Mouse (Mus musculus) left cerebral cortex, adult 8-10 months (tissue): ENCODE results near the gene Lims1. TPM values are rescaled to one million over a fixed set of nuclear protein-coding genes. Genes with fewer than 3 reads are reported as not detected.

Source experiments
- DNase-seq, 2 experiments: peaks; one replicate each; pipeline ENCODE4 v3.0.0; 2022; ENCODE audit warnings: low spot score in 2 of 2
- total RNA-seq, 4 experiments: library from RNA; stranded (reverse); gene quantifications; 2 replicates each; pipeline ENCODE4 v1.2.4; 2022

Lims1 gene
- total RNA-seq, 4 experiments from 2014 or later = 20.2 to 24.4 (median 23.5) TPM

GRCm38 (mm10) chr10:58343552-58343951 lies 20.3 kb downstream of the Lims1 start:
- no peak for DNase-seq

GRCm38 (mm10) chr10:58350600-58350999 lies 27.3 kb downstream of the Lims1 start:
- DNase-seq = no peak

DNA sequence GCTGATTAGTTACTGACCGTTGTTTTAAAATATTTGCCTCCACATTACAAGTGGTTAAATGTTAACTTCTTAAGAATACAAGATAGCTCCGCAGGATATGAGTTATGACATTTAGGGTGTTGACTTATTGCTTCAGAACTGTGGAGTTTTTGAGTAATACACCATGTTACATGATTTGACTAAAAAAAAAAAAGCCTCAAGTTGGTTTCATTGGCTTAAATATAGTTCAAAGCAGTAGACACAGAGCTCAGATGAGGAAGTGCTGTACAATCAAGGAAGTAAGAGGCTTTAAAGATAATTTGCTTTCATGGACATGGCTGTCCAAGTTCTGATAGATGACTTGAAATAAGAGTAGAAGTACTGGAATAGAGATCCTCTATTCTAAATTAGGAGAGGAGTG lies 28.4 kb downstream of the Lims1 start:
- no peak for DNase-seq

DNA sequence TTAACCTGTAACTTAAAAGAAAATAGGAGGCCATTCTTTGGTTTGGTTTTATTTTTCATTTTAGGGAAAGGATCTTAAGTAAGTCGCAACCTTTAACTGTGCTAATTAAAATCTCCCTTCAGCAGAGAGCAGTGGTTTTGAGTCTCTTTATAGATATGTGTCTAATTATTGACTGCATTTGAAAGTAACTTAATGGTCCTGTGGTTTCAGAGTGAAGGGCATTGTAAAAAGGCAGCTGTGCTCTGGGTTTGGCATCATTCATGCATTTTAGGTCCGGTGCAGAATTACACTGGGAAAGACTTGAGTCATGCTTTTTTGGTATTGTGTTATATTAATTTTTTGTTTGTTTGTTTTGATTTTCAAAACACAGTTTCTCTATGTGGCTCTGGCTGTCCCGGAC lies 29.1 kb downstream of the Lims1 start:
- no peak for DNase-seq

- no peak for DNase-seq
These were observed 31.3 kb downstream of the Lims1 start for GRCm38 (mm10) chr10:58354561-58354960.

DNA sequence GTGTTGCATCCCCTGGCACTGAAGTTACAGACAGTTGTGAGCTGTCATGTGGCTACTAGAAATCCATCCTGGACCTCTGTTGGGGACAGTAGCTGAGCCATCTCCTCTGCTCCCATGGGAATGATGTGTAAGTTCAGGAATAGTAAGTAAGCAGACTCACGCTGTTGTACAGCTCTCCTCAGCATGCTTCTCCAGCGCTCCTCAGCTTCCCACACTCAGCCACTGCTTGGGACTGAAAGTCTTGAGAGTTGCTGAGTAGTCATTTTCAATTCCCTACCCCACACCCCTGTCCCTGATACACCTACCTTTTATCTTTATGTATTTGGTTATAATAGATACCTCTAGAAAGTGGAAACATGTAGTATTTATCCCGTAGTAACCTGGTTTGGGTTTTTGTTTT lies 33.2 kb downstream of the Lims1 start:
- DNase-seq = no peak

DNA sequence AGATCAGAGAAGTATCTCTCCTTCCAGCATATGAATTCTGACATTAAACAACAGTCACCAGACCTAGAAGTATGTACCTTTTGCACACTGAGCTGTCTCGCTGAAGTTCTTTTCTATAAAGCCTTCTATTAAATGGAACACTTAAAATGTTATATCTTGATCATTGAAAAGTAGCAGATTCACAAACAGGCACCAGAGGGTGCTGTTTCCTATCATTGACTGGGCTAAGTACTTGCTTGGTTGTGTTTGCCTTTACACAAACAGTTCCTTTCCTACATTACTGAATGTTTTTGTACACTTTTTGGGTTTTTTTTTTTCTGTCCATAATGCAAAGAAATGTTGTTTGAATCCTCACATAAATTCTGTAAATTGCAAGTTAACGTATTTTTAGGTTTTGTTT lies 35.9 kb downstream of the Lims1 start:
- no peak for DNase-seq

GRCm38 (mm10) chr10:58359952-58360351 lies 36.7 kb downstream of the Lims1 start:
- DNase-seq = no peak

DNA sequence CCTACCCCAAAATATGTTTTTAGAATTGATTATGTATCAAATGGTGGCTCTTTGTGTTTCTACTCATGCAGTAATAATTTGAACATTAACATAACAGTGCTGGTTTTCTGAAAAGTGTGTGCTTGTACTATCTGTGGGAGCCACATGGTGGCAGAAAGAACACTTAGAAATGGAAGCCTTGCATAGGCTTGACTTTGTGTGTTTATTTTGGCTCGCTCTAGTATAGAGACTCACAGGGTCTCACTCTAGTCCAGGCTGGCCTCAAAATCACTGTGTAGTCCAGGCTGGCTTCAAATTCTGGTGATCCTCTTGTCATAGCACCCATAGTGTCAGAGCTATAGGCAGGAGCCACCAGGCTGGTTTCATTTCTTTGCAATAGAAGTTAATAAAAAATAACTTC lies 39.5 kb downstream of the Lims1 start:
- no peak for DNase-seq

GRCm38 (mm10) chr10:58364770-58365515 lies 41.7 kb downstream of the Lims1 start:
- no peak for DNase-seq

- no peak for DNase-seq
These were observed 45.8 kb downstream of the Lims1 start for GRCm38 (mm10) chr10:58368791-58369706.

DNA sequence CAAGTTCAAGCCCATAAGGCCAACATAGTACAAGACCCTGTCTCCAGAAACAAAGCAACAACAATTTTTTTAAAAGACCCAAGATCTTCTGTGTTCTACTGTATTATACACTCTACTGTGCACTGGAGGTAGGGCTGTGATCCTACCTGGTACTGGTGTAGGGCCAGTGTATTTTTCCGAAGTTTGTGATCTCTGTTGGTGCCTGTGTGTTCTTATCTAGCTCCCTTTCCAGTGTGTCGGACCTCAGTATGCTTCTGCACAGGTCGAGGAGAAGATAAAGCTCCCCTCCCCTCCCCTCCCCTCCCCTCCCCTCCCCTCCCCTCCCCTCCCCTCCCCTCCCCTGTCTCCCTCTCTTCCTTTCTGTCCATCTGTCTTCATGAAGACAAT lies 46.4 kb downstream of the Lims1 start:
- no peak for DNase-seq

- DNase-seq = no peak
These were observed 46.9 kb downstream of the Lims1 start for GRCm38 (mm10) chr10:58370143-58370542.

- no peak for DNase-seq
These were observed 47.3 kb downstream of the Lims1 start for GRCm38 (mm10) chr10:58370559-58370958.

DNA sequence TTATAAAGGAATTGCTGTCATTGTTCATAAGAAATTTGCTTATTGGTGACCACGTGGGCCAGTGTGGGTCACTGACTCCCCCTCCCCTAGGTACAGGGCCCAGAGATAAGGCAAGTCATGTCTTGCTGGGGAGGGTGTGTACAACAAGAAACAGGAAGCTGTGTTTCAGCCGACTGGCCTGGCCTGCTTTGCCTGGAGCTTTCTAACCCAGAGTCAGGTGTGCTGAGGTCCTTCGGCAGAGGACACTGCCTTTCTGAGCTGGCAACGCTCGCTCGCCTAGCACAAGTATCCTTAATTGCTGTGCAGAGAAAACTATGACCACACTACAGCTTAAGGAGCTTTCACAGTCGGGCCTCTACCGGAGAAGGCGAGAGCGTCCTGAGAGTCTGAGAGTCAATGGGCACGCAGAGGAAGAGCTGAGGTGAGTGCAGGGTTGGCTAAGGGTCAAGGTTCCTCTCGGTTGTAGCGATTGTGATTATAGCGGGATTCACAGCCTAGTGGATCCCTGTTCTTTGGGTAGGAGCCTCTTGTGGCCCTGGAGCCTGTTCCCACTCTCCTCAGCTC lies 48.1 kb downstream of the Lims1 start:
- no peak for DNase-seq

DNA sequence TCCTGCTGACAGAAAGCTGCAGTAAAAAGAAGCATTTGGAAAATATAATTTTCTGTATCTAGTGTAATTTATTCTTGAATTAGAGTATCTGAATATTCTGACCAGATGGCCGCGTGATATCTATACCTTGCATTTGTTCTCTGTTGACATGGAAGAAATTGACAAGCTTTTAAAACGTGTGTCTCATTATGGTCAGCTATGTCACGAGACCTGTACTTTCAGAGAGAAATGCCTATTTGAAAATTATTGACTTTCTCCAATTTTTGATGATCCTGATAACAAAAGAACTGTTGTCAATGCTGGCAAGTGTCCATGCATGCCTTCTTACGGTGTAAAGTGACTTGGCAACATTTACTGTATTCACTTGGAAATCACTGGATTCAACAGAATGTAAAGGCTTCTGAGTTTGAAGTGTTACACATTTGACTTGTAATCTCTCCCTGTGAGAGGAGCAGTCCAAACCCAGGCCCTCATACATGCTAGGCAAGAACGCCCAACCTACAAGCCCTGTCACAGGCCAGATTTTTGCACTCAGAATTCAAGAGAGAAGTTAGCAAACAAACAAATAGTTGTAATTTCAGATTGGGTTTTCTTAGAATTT lies 49.3 kb downstream of the Lims1 start:
- no peak for DNase-seq

DNA sequence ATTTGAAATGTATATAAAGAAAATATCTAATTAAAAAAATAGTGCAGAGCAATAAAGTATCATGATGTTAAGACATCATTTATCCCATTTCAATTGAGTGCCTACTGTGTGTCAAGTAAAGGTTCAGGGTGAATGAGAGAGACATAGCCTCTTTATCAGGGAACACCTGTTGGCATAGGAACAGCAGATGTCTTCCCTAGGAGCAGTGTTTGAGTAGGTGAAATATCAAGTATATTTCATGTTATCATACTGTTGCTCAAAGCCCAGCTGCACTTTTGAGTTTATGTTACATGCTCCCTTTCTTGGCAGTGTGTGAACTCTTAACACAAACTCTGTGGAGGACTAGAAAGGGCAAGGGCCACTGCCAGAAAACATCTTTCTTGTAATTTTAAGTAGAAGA lies 50.6 kb downstream of the Lims1 start:
- no peak for DNase-seq

GRCm38 (mm10) chr10:58377592-58378197 lies 54.4 kb downstream of the Lims1 start:
- DNase-seq = no peak

DNA sequence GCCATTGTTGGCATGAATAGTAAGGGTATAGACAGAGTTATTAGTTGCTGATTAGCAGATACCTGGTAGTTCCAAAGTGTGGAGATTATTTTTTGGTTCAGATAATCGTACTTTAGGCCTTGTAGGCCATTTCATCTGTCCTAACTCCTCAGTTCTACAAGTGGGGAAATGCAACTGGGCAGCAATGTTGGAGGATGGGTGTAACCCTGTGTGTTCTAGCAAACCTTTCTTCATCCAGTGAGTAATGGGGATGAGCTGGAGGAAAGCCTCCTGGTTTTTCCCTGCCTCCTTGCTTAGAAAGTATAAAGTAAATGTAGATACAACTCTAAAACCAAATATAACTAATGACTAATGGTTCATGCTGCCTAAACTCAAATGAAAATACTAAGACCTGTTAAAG lies 55.1 kb downstream of the Lims1 start:
- no peak for DNase-seq

- DNase-seq = no peak
These were observed 56.4 kb downstream of the Lims1 start for GRCm38 (mm10) chr10:58379699-58380098.

GRCm38 (mm10) chr10:58381904-58382303 lies 58.6 kb downstream of the Lims1 start:
- no peak for DNase-seq
